Mouse (Mus musculus) midbrain, embryonic 13.5 days (tissue): ENCODE results near the gene Nmur1. TPM values are rescaled to one million over a fixed set of nuclear protein-coding genes. Genes with fewer than 3 reads are reported as not detected.

Source experiments
- ATAC-seq: fragments of 200-750 bp; cut with Nextera tagmentation; 2 replicates; pipeline ENCODE4 v1.8.0; 2017; ENCODE audit warnings: mild to moderate bottlenecking, moderate TSS enrichment, moderate library complexity
- H3K27ac ChIP-seq: fragments of 300-500 bp; sonication (generic); 2 replicates; pipeline ENCODE4 v1.5.1; 2015; ENCODE audit warnings: inconsistent platforms, mild to moderate bottlenecking, moderate library complexity
- H3K27me3 ChIP-seq: fragments of 300-500 bp; sonication (generic); 2 replicates; pipeline ENCODE4 v1.6.1; 2015; ENCODE audit warnings: mild to moderate bottlenecking, inconsistent platforms
- H3K36me3 ChIP-seq: fragments of 300-500 bp; sonication (generic); 2 replicates; pipeline ENCODE4 v1.6.1; 2015; ENCODE audit warnings: mild to moderate bottlenecking, inconsistent platforms
- H3K4me1 ChIP-seq: fragments of 300-500 bp; sonication (generic); replicated peaks from 2 replicates; pipeline ENCODE4 v1.6.1; 2015; ENCODE audit warnings: inconsistent platforms
- H3K4me2 ChIP-seq: fragments of 300-500 bp; sonication (generic); replicated peaks from 2 replicates; pipeline ENCODE4 v1.6.1; 2015; ENCODE audit warnings: moderate library complexity, mild to moderate bottlenecking, inconsistent platforms
- H3K4me3 ChIP-seq: fragments of 300-500 bp; sonication (generic); replicated peaks from 2 replicates; pipeline ENCODE4 v1.5.1; 2015; ENCODE audit warnings: mild to moderate bottlenecking, inconsistent platforms
- H3K9ac ChIP-seq: fragments of 300-500 bp; sonication (generic); replicated peaks from 2 replicates; pipeline ENCODE4 v1.6.1; 2015; ENCODE audit warnings: mild to moderate bottlenecking, inconsistent platforms
- H3K9me3 ChIP-seq: fragments of 300-500 bp; sonication (generic); 2 replicates; pipeline ENCODE4 v1.6.1; 2016; ENCODE audit warnings: mild to moderate bottlenecking, inconsistent platforms
- WGBS: fragments of 180-500 bp; shearing (Covaris S2); methylation state at CpG from one replicate; pipeline ENCODE4 v1.1.7; 2015; 5-methylcytosine and 5-hydroxymethylcytosine counted together
- polyA plus RNA-seq: library from polyadenylated mRNA; unstranded; fragments of >200 nt; fragmentation: Nextera tagmentation; extraction: Ambion mirVana; gene quantifications from 2 replicates; pipeline ENCODE4 v1.2.1, GENCODE M21; 2015

The Nmur1 gene
- polyA plus RNA-seq, 1 experiment from 2014 or later = not detected

- Histone ChIP-seq H3K4me2 (no peak overlapping the region), H3K9me3 (no peaks in the 10 kb centered on the region), H3K27ac (no peak overlapping the region), H3K9ac (no peak overlapping the region), H3K4me3 (no peak overlapping the region), H3K4me1 (0 out of 2 replicates have a peak, but pooled peaks cover 4% of the 10 kb centered on the region), H3K27me3 (no peaks in the 10 kb centered on the region), H3K36me3 (no peaks in the 10 kb centered on the region)
- no peak for ATAC-seq
- 73% methylated on average over 5 of the region's 5 CpGs for whole genome bisulfite sequencing
Observed at GRCm38 (mm10) chr1:86452713-86453112, 26.7 kb upstream of the Nmur1 start.

- Histone ChIP-seq H3K4me1 (peaks cover 7% of the 10 kb centered on the region; the same call in 1 of the 2 replicates), H3K36me3 (no peaks in the 10 kb centered on the region), H3K27me3 (no peaks in the 10 kb centered on the region), H3K4me3 (no peak overlapping the region), H3K9me3 (no peaks in the 10 kb centered on the region), H3K9ac (no peak overlapping the region), H3K4me2 (no peak overlapping the region), H3K27ac (no peak overlapping the region)
- 43% methylated on average over 6 of the region's 6 CpGs for WGBS
- ATAC-seq = no peak
Observed at GRCm38 (mm10) chr1:86449966-86450365, 23.9 kb upstream of the Nmur1 start.

- peaks cover 15% of the 10 kb centered on the region for H3K4me1 ChIP-seq
- no peaks in the 10 kb centered on the region for H3K9me3 ChIP-seq
- H3K36me3 ChIP-seq = no peaks in the 10 kb centered on the region
- no peak overlapping the region for H3K4me3 ChIP-seq
- 42% methylated on average over 4 of the region's 4 CpGs for whole genome bisulfite sequencing
- H3K9ac ChIP-seq = no peak overlapping the region
- H3K4me2 ChIP-seq = no peak overlapping the region
- ATAC-seq = no peak
- H3K27me3 ChIP-seq = no peaks in the 10 kb centered on the region
- 0 out of 2 replicates have a peak overlapping the region, but pooled peaks have one; percentile 11 for H3K27ac ChIP-seq
Observed at GRCm38 (mm10) chr1:86448272-86448671, 22.2 kb upstream of the Nmur1 start.

GRCm38 (mm10) chr1:86447596-86448171, 21.7 kb upstream of the Nmur1 start:
- ATAC-seq = no peak
- H3K27ac ChIP-seq = peak overlapping the region; percentile 11; the same call in 1 of the 2 replicates

GRCm38 (mm10) chr1:86443386-86444172, 17.6 kb upstream of the Nmur1 start:
- no peak for ATAC-seq
- H3K27ac ChIP-seq = peak overlapping the region; percentile 99
- peak overlapping the region; percentile 84 for H3K4me2 ChIP-seq
- H3K27me3 ChIP-seq = no peaks in the 10 kb centered on the region
- peaks cover 47% of the 10 kb centered on the region for H3K4me1 ChIP-seq
- H3K9ac ChIP-seq = peak overlapping the region; percentile 92
- H3K9me3 ChIP-seq = no peaks in the 10 kb centered on the region
- WGBS = 56% methylated on average over 8 of the region's 8 CpGs
- H3K36me3 ChIP-seq = no peaks in the 10 kb centered on the region
- peak overlapping the region; percentile 50 for H3K4me3 ChIP-seq

More at GRCm38 (mm10) chr1:86447596-86448171, 21.7 kb upstream of the Nmur1 start:
- Histone ChIP-seq H3K36me3 (no peaks in the 10 kb centered on the region), H3K27me3 (no peaks in the 10 kb centered on the region), H3K9me3 (no peaks in the 10 kb centered on the region), H3K4me3 (no peak overlapping the region), H3K4me1 (peaks cover 21% of the 10 kb centered on the region), H3K4me2 (no peak overlapping the region), H3K9ac (no peak overlapping the region)
- 57% methylated on average over 13 of the region's 13 CpGs for WGBS

- H3K27me3 ChIP-seq = no peaks in the 10 kb centered on the region
- H3K4me2 ChIP-seq = peak overlapping the region; percentile 84
- peaks cover 51% of the 10 kb centered on the region for H3K4me1 ChIP-seq
- no peaks in the 10 kb centered on the region for H3K36me3 ChIP-seq
- H3K4me3 ChIP-seq = peak overlapping the region; percentile 50
- peak; percentile 1 for ATAC-seq
- WGBS = 1% methylated on average over 24 of the region's 24 CpGs
- no peaks in the 10 kb centered on the region for H3K9me3 ChIP-seq
- peak overlapping the region; percentile 99 for H3K27ac ChIP-seq
- H3K9ac ChIP-seq = peak overlapping the region; percentile 92
Observed at GRCm38 (mm10) chr1:86442832-86443231, 16.8 kb upstream of the Nmur1 start.

- Histone ChIP-seq H3K4me2 (peak overlapping the region; percentile 84), H3K27me3 (no peaks in the 10 kb centered on the region), H3K36me3 (no peaks in the 10 kb centered on the region), H3K9ac (peak overlapping the region; percentile 92), H3K27ac (peak overlapping the region; percentile 99), H3K9me3 (no peaks in the 10 kb centered on the region), H3K4me1 (peaks cover 52% of the 10 kb centered on the region), H3K4me3 (peak overlapping the region; percentile 50)
- peak; percentile 65 for ATAC-seq
- under 1% methylated on average over 81 of the region's 81 CpGs for WGBS
Observed at GRCm38 (mm10) chr1:86441980-86442831, 16.2 kb upstream of the Nmur1 start.

- 0% methylated on average over 5 of the region's 5 CpGs for WGBS
- peak overlapping the region; percentile 92 for H3K9ac ChIP-seq
- H3K4me2 ChIP-seq = peak overlapping the region; percentile 84
- no peak; the same call in 1 of the 2 replicates for ATAC-seq
- H3K4me1 ChIP-seq = peaks cover 57% of the 10 kb centered on the region
- H3K9me3 ChIP-seq = no peaks in the 10 kb centered on the region
- H3K27ac ChIP-seq = peak overlapping the region; percentile 99
- no peaks in the 10 kb centered on the region for H3K36me3 ChIP-seq
- H3K27me3 ChIP-seq = no peaks in the 10 kb centered on the region
- H3K4me3 ChIP-seq = peak overlapping the region; percentile 50
Observed at GRCm38 (mm10) chr1:86441724-86441979, 15.6 kb upstream of the Nmur1 start.

GRCm38 (mm10) chr1:86440887-86441723, 15.1 kb upstream of the Nmur1 start:
- peak; percentile 29 for ATAC-seq
- no peaks in the 10 kb centered on the region for H3K27me3 ChIP-seq
- H3K36me3 ChIP-seq = no peaks in the 10 kb centered on the region
- peak overlapping the region; percentile 84 for H3K4me2 ChIP-seq
- WGBS = under 1% methylated on average over 29 of the region's 29 CpGs
- H3K9ac ChIP-seq = peak overlapping the region; percentile 92
- H3K27ac ChIP-seq = peak overlapping the region; percentile 99
- peaks cover 62% of the 10 kb centered on the region for H3K4me1 ChIP-seq
- peak overlapping the region; percentile 50 for H3K4me3 ChIP-seq
- H3K9me3 ChIP-seq = no peaks in the 10 kb centered on the region

GRCm38 (mm10) chr1:86440171-86440886, 14.3 kb upstream of the Nmur1 start:
- Histone ChIP-seq H3K4me1 (peaks cover 70% of the 10 kb centered on the region), H3K36me3 (no peaks in the 10 kb centered on the region), H3K27me3 (no peaks in the 10 kb centered on the region), H3K4me2 (peak overlapping the region; percentile 84), H3K9ac (peak overlapping the region; percentile 24; the same call in 1 of the 2 replicates), H3K4me3 (peak overlapping the region; percentile 50), H3K27ac (peak overlapping the region; percentile 99), H3K9me3 (no peaks in the 10 kb centered on the region)
- ATAC-seq = peak; percentile 77
- 2% methylated on average over 18 of the region's 18 CpGs for WGBS
